Mouse (Mus musculus): ENCODE results near the gene Klf4. TPM values are rescaled to one million over a fixed set of nuclear protein-coding genes. Genes with fewer than 3 reads are reported as not detected.
A peak's percentile ranks its signal among the peaks of the same experiment; 100 is the strongest.

The Klf4 gene
- under 1 TPM; 0.31 to 0.36 TPM for polyA plus RNA-seq (2017; shearing (Covaris generic))

GRCm38 (mm10) chr4:55532407-55533195 lies at the start of gene Klf4:
Gene Klf4, minus strand, starts transcription at chr4:55532466.
- peak; percentile 77 for ATAC-seq

- ATAC-seq: no peak
Measured at GRCm38 (mm10) chr4:55571432-55571831, 39.2 kb upstream of the Klf4 start.

- no peak for ATAC-seq
Measured at GRCm38 (mm10) chr4:55567986-55568385, 35.7 kb upstream of the Klf4 start.

GRCm38 (mm10) chr4:55567575-55567974 lies 35.3 kb upstream of the Klf4 start:
- no peak for ATAC-seq

GRCm38 (mm10) chr4:55564317-55564716 lies 32.1 kb upstream of the Klf4 start:
- peak; percentile 59 for ATAC-seq

- no peak for ATAC-seq
Measured at GRCm38 (mm10) chr4:55563050-55563449, 30.8 kb upstream of the Klf4 start.

GRCm38 (mm10) chr4:55562062-55562461 lies 29.8 kb upstream of the Klf4 start:
- no peak for ATAC-seq

GRCm38 (mm10) chr4:55546869-55547268 lies 14.6 kb upstream of the Klf4 start:
- no peak for ATAC-seq

- ATAC-seq: no peak
Measured at GRCm38 (mm10) chr4:55542753-55543152, 10.5 kb upstream of the Klf4 start.

GRCm38 (mm10) chr4:55541654-55542053 lies 9.4 kb upstream of the Klf4 start:
- ATAC-seq: no peak

- no peak for ATAC-seq
Measured at GRCm38 (mm10) chr4:55541221-55541620, 9.0 kb upstream of the Klf4 start.

- no peak for ATAC-seq
Measured at GRCm38 (mm10) chr4:55535012-55535411, 2.7 kb upstream of the Klf4 start.

- ATAC-seq: no peak
Measured at GRCm38 (mm10) chr4:55534510-55534909, 2.2 kb upstream of the Klf4 start.

GRCm38 (mm10) chr4:55533803-55534254 lies 1.6 kb upstream of the Klf4 start:
- no peak for ATAC-seq

GRCm38 (mm10) chr4:55533196-55533802 lies 1.0 kb upstream of the Klf4 start:
- no peak for ATAC-seq

- ATAC-seq: no peak
Measured at GRCm38 (mm10) chr4:55531856-55532406, 335 bp downstream of the Klf4 start.

GRCm38 (mm10) chr4:55531096-55531855 lies 990 bp downstream of the Klf4 start:
- no peak for ATAC-seq

GRCm38 (mm10) chr4:55530731-55531095 lies 1.6 kb downstream of the Klf4 start:
- ATAC-seq: no peak

- no peak for ATAC-seq
Measured at GRCm38 (mm10) chr4:55530236-55530635, 2.0 kb downstream of the Klf4 start.

GRCm38 (mm10) chr4:55528404-55528803 lies 3.9 kb downstream of the Klf4 start:
- no peak for ATAC-seq

- no peak for ATAC-seq
Measured at GRCm38 (mm10) chr4:55527931-55528330, 4.3 kb downstream of the Klf4 start.

- no peak for ATAC-seq
Measured at GRCm38 (mm10) chr4:55526247-55527115, 5.8 kb downstream of the Klf4 start.
